Mouse (Mus musculus) small intestine, adult 2 months (tissue): ENCODE measurements around the gene Dse. TPM values are rescaled to one million over a fixed set of nuclear protein-coding genes. Genes with fewer than 3 reads are reported as not detected.
A peak's percentile ranks its signal among the peaks of the same experiment; 100 is the strongest.
"Not testable (repeated sequence)": the region's sequence is repeated elsewhere in the genome, so short reads cannot be mapped to it uniquely, and the experiment has no call there.

Experiments used
- H3K27ac ChIP-seq: fragments of 200-500 bp; 2 replicates; pipeline ENCODE4 v1.5.1; 2012; ENCODE audit warnings: low read depth, low read length, control low read depth, inconsistent platforms; ENCODE audit not compliant: insufficient read depth
- H3K27me3 ChIP-seq: fragments of 200-500 bp; 2 replicates; pipeline ENCODE4 v1.6.1; 2012; ENCODE audit warnings: mild to moderate bottlenecking, moderate library complexity, low read length, inconsistent platforms; ENCODE audit not compliant: control insufficient read depth, insufficient read depth
- H3K36me3 ChIP-seq: fragments of 200-500 bp; 2 replicates; pipeline ENCODE4 v1.6.1; 2012; ENCODE audit warnings: mild to moderate bottlenecking, low read length, control low read depth, inconsistent platforms; ENCODE audit not compliant: control insufficient read depth, insufficient read depth
- H3K4me1 ChIP-seq: fragments of 200-500 bp; 2 replicates; pipeline ENCODE4 v1.6.1; 2012; ENCODE audit warnings: low read length, inconsistent platforms, mixed read lengths; ENCODE audit not compliant: control insufficient read depth, insufficient read depth, insufficient read length
- H3K4me3 ChIP-seq: fragments of 200-500 bp; 2 replicates; pipeline ENCODE4 v1.5.1; 2012; ENCODE audit warnings: low read depth, mild to moderate bottlenecking, control low read depth, inconsistent platforms, low read length, moderate library complexity
- CTCF ChIP-seq: fragments of 200-500 bp; IDR thresholded peaks from 2 replicates; pipeline ENCODE4 v1.5.1; 2012; ENCODE audit warnings: low read depth, mild to moderate bottlenecking, control low read depth, inconsistent platforms, low read length, moderate library complexity, mixed read lengths; ENCODE audit not compliant: insufficient replicate concordance, insufficient read length; ENCODE audit errors: extremely low read depth
- POLR2A ChIP-seq: fragments of 200-500 bp; IDR thresholded peaks from 2 replicates; pipeline ENCODE4 v1.6.1; 2012; ENCODE audit warnings: low read depth, mild to moderate bottlenecking, control low read depth, inconsistent platforms, low read length, moderate library complexity
- WGBS: fragments of 180-500 bp; shearing (Covaris S2); methylation state at CpG from one replicate; pipeline ENCODE4 v1.1.7; 2018; 5-methylcytosine and 5-hydroxymethylcytosine counted together
- polyA plus RNA-seq: library from polyadenylated mRNA; depleted of rRNA; stranded (reverse); fragments of >200 nt; gene quantifications from 2 replicates; pipeline ENCODE4 v1.2.3, GENCODE M21; 2012; rRNA removed

The Dse gene
- polyA plus RNA-seq, result 3.2 and 3.5 TPM in 2 replicates

- peak within 1 kb of the TSS; percentile 69 for H3K27ac ChIP-seq
- WGBS, result 4% methylated on average over 14 of the region's 14 CpGs
- TF ChIP-seq POLR2A (no peak), CTCF (no peak)
- H3K36me3 ChIP-seq, result no peaks in the 10 kb centered on the region
- H3K4me3 ChIP-seq, result peak within 1 kb of the TSS; percentile 72
- H3K27me3 ChIP-seq, result peaks cover 15% of the 10 kb centered on the region; the same call in 1 of the 2 replicates
- H3K4me1 ChIP-seq, result no peaks in the 10 kb centered on the region
These were observed at the start of gene Dse for GRCm38 (mm10) chr10:34207503-34207850. TSS of gene Dse (minus strand) at chr10:34207715.

- not testable (repeated sequence) for H3K27me3 ChIP-seq, H3K36me3 ChIP-seq, H3K4me1 ChIP-seq, H3K27ac ChIP-seq, H3K4me3 ChIP-seq
- WGBS, result 92% methylated on average over 9 of the region's 9 CpGs
These were observed 45.3 kb upstream of the Dse start for GRCm38 (mm10) chr10:34252833-34253232.

- H3K4me3 ChIP-seq, result no peak overlapping the region
- H3K27me3 ChIP-seq, result no peaks in the 10 kb centered on the region
- TF ChIP-seq CTCF, result no peak
- no peak for TF ChIP-seq POLR2A
- H3K4me1 ChIP-seq, result no peaks in the 10 kb centered on the region
- WGBS, result 54% methylated on average over 2 of the region's 2 CpGs
- H3K27ac ChIP-seq, result no peak overlapping the region
- H3K36me3 ChIP-seq, result no peaks in the 10 kb centered on the region
These were observed 42.1 kb upstream of the Dse start for GRCm38 (mm10) chr10:34249594-34249993.

GRCm38 (mm10) chr10:34247757-34248156 lies 40.2 kb upstream of the Dse start:
- H3K36me3 ChIP-seq, result no peaks in the 10 kb centered on the region
- H3K27me3 ChIP-seq, result no peaks in the 10 kb centered on the region
- no peaks in the 10 kb centered on the region for H3K4me1 ChIP-seq
- no peak overlapping the region for H3K4me3 ChIP-seq
- no peak overlapping the region for H3K27ac ChIP-seq
- WGBS, result 38% methylated on average over 3 of the region's 3 CpGs
- TF ChIP-seq POLR2A (no peak), CTCF (no peak)

- no peaks in the 10 kb centered on the region for H3K27me3 ChIP-seq
- H3K4me1 ChIP-seq, result no peaks in the 10 kb centered on the region
- no peaks in the 10 kb centered on the region for H3K36me3 ChIP-seq
- H3K27ac ChIP-seq, result no peak overlapping the region
- TF ChIP-seq CTCF, result no peak
- TF ChIP-seq POLR2A, result no peak
- H3K4me3 ChIP-seq, result no peak overlapping the region
- WGBS, result 52% methylated on average over 2 of the region's 2 CpGs
These were observed 38.6 kb upstream of the Dse start for GRCm38 (mm10) chr10:34246106-34246505.

- no peak overlapping the region for H3K27ac ChIP-seq
- H3K4me1 ChIP-seq, result no peaks in the 10 kb centered on the region
- H3K4me3 ChIP-seq, result no peak overlapping the region
- 58% methylated on average over 5 of the region's 5 CpGs for WGBS
- H3K36me3 ChIP-seq, result no peaks in the 10 kb centered on the region
- TF ChIP-seq POLR2A (no peak), CTCF (no peak)
- H3K27me3 ChIP-seq, result no peaks in the 10 kb centered on the region
These were observed 37.2 kb upstream of the Dse start for GRCm38 (mm10) chr10:34244745-34245144.

- Histone ChIP-seq H3K36me3 (no peaks in the 10 kb centered on the region), H3K27me3 (no peaks in the 10 kb centered on the region), H3K4me1 (no peaks in the 10 kb centered on the region), H3K4me3 (no peak overlapping the region), H3K27ac (no peak overlapping the region)
- WGBS, result 59% methylated on average over 4 of the region's 4 CpGs
- no peak for TF ChIP-seq POLR2A
- no peak for TF ChIP-seq CTCF
These were observed 31.0 kb upstream of the Dse start for GRCm38 (mm10) chr10:34238536-34238935.

GRCm38 (mm10) chr10:34236569-34236968 lies 29.1 kb upstream of the Dse start:
- TF ChIP-seq CTCF (no peak), POLR2A (no peak)
- Histone ChIP-seq H3K4me1 (no peaks in the 10 kb centered on the region), H3K27me3 (no peaks in the 10 kb centered on the region), H3K27ac (no peak overlapping the region), H3K4me3 (no peak overlapping the region), H3K36me3 (no peaks in the 10 kb centered on the region)
- WGBS, result 80% methylated on average over 5 of the region's 5 CpGs
